Mouse (Mus musculus): ENCODE results near the gene Limk2. TPM values are rescaled to one million over a fixed set of nuclear protein-coding genes. Genes with fewer than 3 reads are reported as not detected.

Limk2 gene
- polyA plus RNA-seq (2016; fragmentation: Nextera tagmentation; extraction: Ambion mirVana), result 69.1 and 75.1 TPM in 2 replicates

- peak within 1 kb of the TSS; percentile 60 for H3K9ac ChIP-seq
- peak; percentile 90 for ATAC-seq (ENCODE audit: insufficient number of reproducible peaks, insufficient read depth, low FRiP score, low TSS enrichment)
- H3K36me3 ChIP-seq, result no peaks in the 10 kb centered on the region
- peak within 1 kb of the TSS; percentile 74 for H3K4me3 ChIP-seq
- WGBS, result 3% methylated on average over 45 of the region's 45 CpGs
- H3K27ac ChIP-seq, result peak within 1 kb of the TSS; percentile 32
- H3K9me3 ChIP-seq, result no peaks in the 10 kb centered on the region
- H3K27me3 ChIP-seq, result no peaks in the 10 kb centered on the region
- H3K4me1 ChIP-seq, result 0 out of 2 replicates have a peak, but pooled peaks cover 7% of the 10 kb centered on the region
- H3K4me2 ChIP-seq (replicated peaks), result peak within 1 kb of the TSS; percentile 65
Measured at GRCm38 (mm10) chr11:3408997-3409732, at the start of gene Limk2. Limk2 (minus strand) TSS chr11:3409189.

DNA sequence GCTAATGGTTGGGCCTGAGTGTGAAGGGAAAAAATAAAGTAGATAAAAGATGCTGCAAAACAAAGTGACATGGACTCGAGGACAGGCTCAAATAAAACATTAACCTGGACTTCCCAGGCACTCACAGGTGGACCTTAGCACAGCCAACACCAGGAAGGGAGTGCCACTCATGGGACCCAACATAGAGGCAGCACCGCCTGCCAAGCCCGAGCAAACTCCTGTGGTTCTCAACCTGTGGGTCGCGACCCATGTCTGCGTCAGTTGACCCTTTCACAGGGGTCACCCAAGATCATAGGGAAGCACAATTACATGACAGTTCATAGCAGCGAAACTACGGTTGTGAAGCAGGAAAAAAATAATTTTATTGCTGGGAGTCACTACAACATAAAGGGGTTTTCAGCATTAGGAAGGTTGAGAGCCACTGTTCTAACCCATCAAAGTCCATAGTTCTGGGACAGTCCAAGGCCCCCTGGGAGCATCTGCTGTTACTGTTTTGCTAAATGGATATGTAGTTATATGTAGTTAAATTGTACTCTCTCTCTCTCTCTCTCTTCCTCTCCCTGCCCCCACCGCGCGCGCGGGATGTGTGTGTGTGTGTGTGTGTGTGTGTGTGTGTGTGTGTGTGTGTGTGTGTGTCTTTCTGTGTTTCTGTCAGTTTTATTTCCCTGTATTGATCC, 49.6 kb upstream of the Limk2 start:
- WGBS, result 77% methylated on average over 11 of the region's 13 CpGs
- Histone ChIP-seq H3K4me2 (replicated peaks) (no peak overlapping the region), H3K36me3 (peaks cover 7% of the 10 kb centered on the region), H3K4me3 (no peak overlapping the region), H3K9me3 (no peaks in the 10 kb centered on the region), H3K27ac (no peak overlapping the region), H3K4me1 (no peaks in the 10 kb centered on the region), H3K9ac (no peak overlapping the region), H3K27me3 (no peaks in the 10 kb centered on the region)
- no peak for ATAC-seq (ENCODE audit: insufficient number of reproducible peaks, insufficient read depth, low FRiP score, low TSS enrichment)

- ATAC-seq (ENCODE audit: insufficient number of reproducible peaks, insufficient read depth, low FRiP score, low TSS enrichment), result no peak
- no peak overlapping the region for H3K27ac ChIP-seq
- no peak overlapping the region for H3K4me3 ChIP-seq
- no peak overlapping the region for H3K4me2 ChIP-seq (replicated peaks)
- 25% methylated on average over 1 of the region's 1 CpGs for WGBS
- H3K9me3 ChIP-seq, result no peaks in the 10 kb centered on the region
- peaks cover 4% of the 10 kb centered on the region for H3K4me1 ChIP-seq
- peaks cover 7% of the 10 kb centered on the region for H3K36me3 ChIP-seq
- no peak overlapping the region for H3K9ac ChIP-seq
- H3K27me3 ChIP-seq, result no peaks in the 10 kb centered on the region
Measured at GRCm38 (mm10) chr11:3456354-3456753, 47.4 kb upstream of the Limk2 start.

GRCm38 (mm10) chr11:3454506-3454905, 45.5 kb upstream of the Limk2 start:
- Histone ChIP-seq H3K27ac (no peak overlapping the region), H3K4me1 (peaks cover 10% of the 10 kb centered on the region), H3K9ac (no peak overlapping the region), H3K36me3 (peaks cover 7% of the 10 kb centered on the region), H3K27me3 (no peaks in the 10 kb centered on the region), H3K4me2 (replicated peaks) (no peak overlapping the region), H3K4me3 (no peak overlapping the region), H3K9me3 (no peaks in the 10 kb centered on the region)
- ATAC-seq (ENCODE audit: insufficient number of reproducible peaks, insufficient read depth, low FRiP score, low TSS enrichment), result no peak
- WGBS, result 97% methylated on average over 3 of the region's 3 CpGs

DNA sequence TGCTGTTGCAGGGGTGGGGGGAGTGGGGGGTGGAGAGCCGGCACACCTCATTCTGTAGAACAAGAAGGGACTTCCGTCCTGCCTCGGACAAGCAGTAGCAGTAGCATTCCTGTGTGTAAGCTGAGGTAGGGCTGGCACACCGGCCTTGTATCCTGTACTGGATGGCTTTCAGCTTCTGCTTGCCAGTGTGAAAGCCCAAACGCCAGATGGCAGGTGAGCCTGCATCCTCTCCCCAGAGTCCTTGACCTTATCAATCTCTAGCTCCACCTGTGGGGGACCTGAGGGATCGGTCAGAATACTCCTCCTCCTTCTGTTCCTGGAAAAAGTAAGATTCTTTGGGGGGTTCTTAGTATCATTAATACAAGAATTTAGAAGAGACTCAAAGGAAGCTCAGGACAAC, 44.5 kb upstream of the Limk2 start:
- no peak overlapping the region for H3K9ac ChIP-seq
- H3K27ac ChIP-seq, result no peak overlapping the region
- 80% methylated on average over 6 of the region's 6 CpGs for WGBS
- no peaks in the 10 kb centered on the region for H3K27me3 ChIP-seq
- no peaks in the 10 kb centered on the region for H3K9me3 ChIP-seq
- peaks cover 10% of the 10 kb centered on the region for H3K4me1 ChIP-seq
- H3K36me3 ChIP-seq, result peaks cover 7% of the 10 kb centered on the region
- no peak for ATAC-seq (ENCODE audit: insufficient number of reproducible peaks, insufficient read depth, low FRiP score, low TSS enrichment)
- H3K4me3 ChIP-seq, result peak overlapping the region; percentile 91; the same call in 1 of the 2 replicates
- H3K4me2 ChIP-seq (replicated peaks), result peak overlapping the region; percentile 92

DNA sequence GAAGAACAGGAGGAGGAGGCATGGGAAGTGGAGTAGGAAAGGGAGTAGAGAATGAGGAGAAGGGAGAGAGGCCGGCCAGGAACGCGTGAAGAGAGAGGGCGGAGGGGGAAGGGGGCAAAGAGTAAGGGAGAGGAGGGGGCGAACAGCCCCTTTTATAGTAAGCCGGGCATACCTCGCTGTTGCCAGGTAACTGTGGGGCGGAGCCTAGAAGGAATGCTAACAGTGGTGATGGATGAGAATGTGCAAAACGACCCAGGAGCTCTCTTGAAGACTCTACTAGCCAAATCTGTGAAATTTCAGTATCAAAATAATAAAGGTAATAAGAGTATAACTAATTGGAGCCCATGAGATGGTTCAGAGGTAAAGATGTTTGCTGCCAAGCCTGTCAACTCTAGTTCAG, 43.8 kb upstream of the Limk2 start:
- H3K27ac ChIP-seq, result peak overlapping the region; percentile 89
- peaks cover 7% of the 10 kb centered on the region for H3K36me3 ChIP-seq
- WGBS, result 2% methylated on average over 8 of the region's 9 CpGs
- peak overlapping the region; percentile 91 for H3K4me3 ChIP-seq
- ATAC-seq (ENCODE audit: insufficient number of reproducible peaks, insufficient read depth, low FRiP score, low TSS enrichment), result no peak
- H3K4me1 ChIP-seq, result peaks cover 10% of the 10 kb centered on the region
- H3K9ac ChIP-seq, result peak overlapping the region; percentile 82
- H3K9me3 ChIP-seq, result no peaks in the 10 kb centered on the region
- H3K27me3 ChIP-seq, result no peaks in the 10 kb centered on the region
- peak overlapping the region; percentile 92 for H3K4me2 ChIP-seq (replicated peaks)

- Histone ChIP-seq H3K36me3 (peaks cover 7% of the 10 kb centered on the region), H3K27me3 (no peaks in the 10 kb centered on the region), H3K4me1 (peaks cover 10% of the 10 kb centered on the region), H3K9me3 (no peaks in the 10 kb centered on the region), H3K4me2 (replicated peaks) (peak within 1 kb of the TSS; percentile 92), H3K27ac (peak within 1 kb of the TSS; percentile 89), H3K4me3 (peak within 1 kb of the TSS; percentile 91), H3K9ac (peak within 1 kb of the TSS; percentile 82)
- under 1% methylated on average over 45 of the region's 45 CpGs for WGBS
- ATAC-seq (ENCODE audit: insufficient number of reproducible peaks, insufficient read depth, low FRiP score, low TSS enrichment), result peak; percentile 94
Measured at GRCm38 (mm10) chr11:3452167-3452639, 43.2 kb upstream of the Limk2 start, which contains the start of gene Rnf185. Rnf185 (minus strand) TSS chr11:3452363.

- Histone ChIP-seq H3K4me2 (replicated peaks) (peak overlapping the region; percentile 92), H3K9me3 (no peaks in the 10 kb centered on the region), H3K27me3 (no peaks in the 10 kb centered on the region), H3K4me3 (peak overlapping the region; percentile 91), H3K4me1 (peaks cover 10% of the 10 kb centered on the region), H3K36me3 (peaks cover 7% of the 10 kb centered on the region), H3K9ac (peak overlapping the region; percentile 82), H3K27ac (peak overlapping the region; percentile 89)
- ATAC-seq (ENCODE audit: insufficient number of reproducible peaks, insufficient read depth, low FRiP score, low TSS enrichment), result peak; percentile 26
- under 1% methylated on average over 20 of the region's 20 CpGs for WGBS
Measured at GRCm38 (mm10) chr11:3451701-3452163, 42.7 kb upstream of the Limk2 start.

DNA sequence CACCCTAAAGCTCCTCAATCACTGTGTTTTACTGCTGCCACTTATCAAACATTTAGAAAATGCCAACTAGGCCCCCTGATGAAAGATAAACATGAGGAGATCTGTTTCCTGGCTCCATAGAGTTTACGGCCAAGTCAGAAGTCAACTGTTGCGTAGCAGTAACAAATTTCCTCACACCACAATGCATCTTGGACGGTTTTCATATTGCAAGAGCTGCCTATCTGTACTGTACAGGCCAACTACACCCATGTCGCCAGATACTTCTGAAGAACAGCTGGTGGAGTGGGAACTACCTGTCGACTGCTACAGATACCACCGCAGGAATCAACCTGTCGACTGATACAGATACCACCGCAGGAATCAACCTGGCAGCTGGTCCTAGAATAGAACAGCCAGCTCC, 35.9 kb upstream of the Limk2 start:
- no peak overlapping the region for H3K4me2 ChIP-seq (replicated peaks)
- ATAC-seq (ENCODE audit: insufficient number of reproducible peaks, insufficient read depth, low FRiP score, low TSS enrichment), result no peak
- no peaks in the 10 kb centered on the region for H3K36me3 ChIP-seq
- H3K4me3 ChIP-seq, result no peak overlapping the region
- H3K27me3 ChIP-seq, result no peaks in the 10 kb centered on the region
- no peak overlapping the region for H3K9ac ChIP-seq
- no peaks in the 10 kb centered on the region for H3K4me1 ChIP-seq
- H3K9me3 ChIP-seq, result no peaks in the 10 kb centered on the region
- 91% methylated on average over 8 of the region's 8 CpGs for WGBS
- no peak overlapping the region for H3K27ac ChIP-seq

DNA sequence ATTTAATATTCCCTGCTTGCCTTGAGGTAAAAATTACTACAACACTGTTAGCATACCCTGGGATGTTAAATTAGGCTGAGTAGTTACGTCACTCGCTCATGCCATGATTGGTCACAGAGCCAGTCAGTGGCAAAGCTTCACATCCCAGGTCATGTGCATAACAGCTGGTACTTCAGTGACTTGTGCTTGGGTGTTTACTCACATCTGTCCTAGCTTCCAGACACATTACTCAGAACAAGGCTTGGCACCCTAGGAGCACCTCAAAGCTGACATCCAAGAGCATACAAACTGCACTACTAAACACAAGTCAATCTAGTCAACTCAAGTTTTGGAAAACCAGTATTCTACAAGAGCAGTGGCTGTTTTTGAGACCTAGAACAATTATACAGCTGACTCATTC, 34.1 kb upstream of the Limk2 start:
- H3K36me3 ChIP-seq, result no peaks in the 10 kb centered on the region
- no peaks in the 10 kb centered on the region for H3K27me3 ChIP-seq
- no peak overlapping the region for H3K9ac ChIP-seq
- no peak overlapping the region for H3K4me3 ChIP-seq
- no peak for ATAC-seq (ENCODE audit: insufficient number of reproducible peaks, insufficient read depth, low FRiP score, low TSS enrichment)
- H3K9me3 ChIP-seq, result no peaks in the 10 kb centered on the region
- no peak overlapping the region for H3K4me2 ChIP-seq (replicated peaks)
- H3K27ac ChIP-seq, result no peak overlapping the region
- WGBS, result 93% methylated on average over 2 of the region's 2 CpGs
- H3K4me1 ChIP-seq, result no peaks in the 10 kb centered on the region

- H3K9ac ChIP-seq, result no peak overlapping the region
- H3K4me1 ChIP-seq, result no peaks in the 10 kb centered on the region
- ATAC-seq (ENCODE audit: insufficient number of reproducible peaks, insufficient read depth, low FRiP score, low TSS enrichment), result no peak
- 83% methylated on average over 4 of the region's 4 CpGs for WGBS
- no peak overlapping the region for H3K4me2 ChIP-seq (replicated peaks)
- no peaks in the 10 kb centered on the region for H3K27me3 ChIP-seq
- no peak overlapping the region for H3K27ac ChIP-seq
- no peaks in the 10 kb centered on the region for H3K9me3 ChIP-seq
- H3K4me3 ChIP-seq, result no peak overlapping the region
- H3K36me3 ChIP-seq, result no peaks in the 10 kb centered on the region
Measured at GRCm38 (mm10) chr11:3442677-3443076, 33.7 kb upstream of the Limk2 start.
